Mouse (Mus musculus) testis, adult 2 months (tissue): ENCODE measurements at regions not wholly inside any gene's neighbourhood (a gene's known extent, or its start where the extent isn't known, plus 50 kb on each side); places are given as distances from the start of the nearest gene placed in this dataset.

Experiments
- CTCF ChIP-seq: fragments of 200-500 bp; IDR thresholded peaks from 2 replicates; pipeline ENCODE4 v1.5.1; 2012; ENCODE audit warnings: low read depth, mild to moderate bottlenecking, inconsistent platforms, low read length, moderate library complexity; ENCODE audit not compliant: control insufficient read depth, insufficient read depth, insufficient replicate concordance
- POLR2A ChIP-seq: fragments of 200-500 bp; IDR thresholded peaks from 2 replicates; pipeline ENCODE4 v1.6.1; 2012; ENCODE audit warnings: low read depth, mild to moderate bottlenecking, inconsistent platforms, low read length, moderate library complexity; ENCODE audit not compliant: control insufficient read depth

DNA sequence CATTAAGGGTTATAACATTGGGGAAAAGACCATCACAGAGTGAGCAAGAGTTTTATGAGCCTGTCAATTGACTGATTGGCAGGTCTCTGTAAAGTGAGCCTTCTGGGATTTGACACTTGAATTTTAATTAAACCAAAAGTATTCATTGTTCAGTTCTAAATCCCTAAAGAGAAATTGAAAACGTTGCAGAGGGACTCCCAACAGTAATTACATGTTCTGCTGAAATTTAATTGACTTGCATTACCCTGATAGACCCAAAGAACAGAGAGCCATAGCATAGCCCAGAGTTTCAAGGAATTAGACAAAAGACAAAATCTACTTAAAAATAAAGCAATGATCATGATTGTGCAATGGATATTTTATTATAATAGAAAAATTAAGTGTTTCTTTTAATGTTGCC lies 444.2 kb downstream of the Trim52 start:
- no peak for TF ChIP-seq POLR2A
- no peak for TF ChIP-seq CTCF
